Mouse (Mus musculus): ENCODE data around the gene 4930451I11Rik. TPM values are rescaled to one million over a fixed set of nuclear protein-coding genes. Genes with fewer than 3 reads are reported as not detected.

The 4930451I11Rik gene
- total and polyA plus RNA-seq, 3 experiments: not detected

DNA sequence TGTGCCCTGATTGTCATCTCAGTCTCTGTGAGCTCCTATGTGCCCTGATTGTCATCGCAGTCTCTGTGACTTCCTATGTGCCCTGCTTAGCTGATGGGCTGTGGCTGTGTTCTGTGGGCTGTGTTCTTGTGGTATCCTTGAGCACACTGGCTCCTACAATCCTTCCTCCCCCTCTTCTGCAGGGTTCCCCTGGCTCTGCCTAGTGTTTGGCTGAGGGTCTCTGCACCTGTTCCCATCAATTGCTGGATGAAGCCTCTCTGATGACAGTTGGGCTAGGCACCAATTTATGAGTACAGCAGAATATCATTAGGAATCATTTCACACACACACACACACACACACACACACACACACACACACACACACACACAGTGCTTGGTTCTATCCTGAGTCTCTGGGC is 1.9 kb upstream of the 4930451I11Rik start:
- H3K4me2 ChIP-seq (ENCODE audit: insufficient read depth, low read depth, poor library complexity, severe bottlenecking): no peak overlapping the region
- no peak for DNase-seq (ENCODE audit: extremely low read depth)
- H3K36me3 ChIP-seq (replicated peaks in 1 of 2; ENCODE audit: control insufficient read depth in 1 of 2, insufficient read depth in 1 of 2, low read length in 1 of 2): no peaks in the 10 kb centered on the region
- no peaks in the 10 kb centered on the region for H3K79me2 ChIP-seq (replicated peaks; ENCODE audit: control insufficient read depth, extremely low read depth, insufficient read depth, poor library complexity, severe bottlenecking)
- H3K27ac ChIP-seq (ENCODE audit: insufficient read depth, low read depth): no peak overlapping the region
- TF ChIP-seq POLR2AphosphoS2 (IDR thresholded peaks at IDR 0.05; ENCODE audit: low read depth, low read length) (no peak), BHLHE40 (IDR thresholded peaks at IDR 0.05; ENCODE audit: low read depth, low read length) (no peak), MXI1 (IDR thresholded peaks at IDR 0.05; ENCODE audit: low read depth, low read length) (no peak), E2F4 (IDR thresholded peaks at IDR 0.05; ENCODE audit: insufficient replicate concordance, low read depth, low read length) (no peak), ELF1 (IDR thresholded peaks at IDR 0.05; ENCODE audit: low read depth, low read length) (no peak), ETS1 (conservative IDR thresholded peaks at IDR 0.05; ENCODE audit: low read depth, low read length) (no peak), HCFC1 (IDR thresholded peaks at IDR 0.05; ENCODE audit: low read depth, low read length) (no peak), UBTF (IDR thresholded peaks at IDR 0.05; ENCODE audit: low read depth, low read length) (no peak), MAZ (IDR thresholded peaks at IDR 0.05; ENCODE audit: low read depth, low read length) (no peak), SIN3A (IDR thresholded peaks at IDR 0.05; ENCODE audit: low read length) (no peak), RAD21 (IDR thresholded peaks at IDR 0.05; ENCODE audit: low read depth, low read length) (no peak), KAT2A (IDR thresholded peaks at IDR 0.05; ENCODE audit: insufficient replicate concordance, low read length) (no peak), USF2 (conservative IDR thresholded peaks at IDR 0.05; ENCODE audit: low read depth, low read length) (no peak), JUND (conservative IDR thresholded peaks at IDR 0.05; ENCODE audit: low read depth, low read length) (no peak)
- dilution Hi-C loops (cut with MboI; ENCODE audit: extremely low pct_ligation_motif_present, extremely low pct_unique_long_range_greater_than_20kb, low sequenced_read_pairs): no loop called here
- no peak overlapping the region for H3K4me3 ChIP-seq (replicated peaks in 1 of 3; ENCODE audit: low read depth in 2 of 3, low read length in 2 of 3, poor library complexity in 1 of 3)
- H3K27me3 ChIP-seq (replicated peaks): peaks cover 33% of the 10 kb centered on the region
- H3K9ac ChIP-seq (ENCODE audit: insufficient read depth, low read depth): no peak overlapping the region
- peaks cover 8% of the 10 kb centered on the region for H3K9me3 ChIP-seq (replicated peaks; ENCODE audit: low read length)
- in situ Hi-C loops (cut with MboI; ENCODE audit: low pct_ligation_motif_present, low pct_unique_long_range_greater_than_20kb, low sequenced_read_pairs): no loop called here
- peaks cover 6 to 7% of the 10 kb centered on the region in 2 experiments; a peak in 3 of 4 replicates for H3K4me1 ChIP-seq (ENCODE audit: control insufficient read depth in 1 of 2, insufficient read depth in 2 of 2)

DNA sequence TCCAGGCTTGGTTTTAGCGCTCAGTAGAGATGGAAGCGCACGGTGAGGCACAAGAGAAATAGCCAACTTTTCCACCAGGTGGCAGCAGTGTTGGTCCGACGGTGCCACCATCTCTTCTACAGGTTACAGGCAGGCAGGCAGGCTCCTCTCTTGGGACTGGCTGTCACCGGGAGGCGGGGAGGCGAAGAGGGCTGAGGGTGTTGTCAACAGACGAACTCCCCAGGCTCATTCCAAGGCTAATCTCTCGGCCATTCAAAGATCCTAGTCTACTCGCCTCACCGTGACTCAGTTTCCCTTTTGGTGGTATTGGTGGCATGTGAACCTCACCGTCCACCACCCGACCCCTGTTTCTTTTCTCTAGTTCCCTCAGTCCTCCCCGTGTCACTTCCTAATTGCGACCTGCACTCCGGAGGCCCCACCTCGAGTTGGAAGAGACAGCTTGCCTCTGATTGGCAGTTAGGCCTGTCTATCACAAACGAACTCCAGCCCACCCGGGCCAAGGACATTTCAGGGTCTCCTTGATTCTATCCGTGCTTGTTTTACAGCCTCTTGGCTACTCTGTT is 678 bp upstream of the 4930451I11Rik start:
- H3K27ac ChIP-seq (ENCODE audit: insufficient read depth, low read depth): no peak overlapping the region
- peak overlapping the region; percentile 31; the same call in 1 of the 2 replicates for H3K9ac ChIP-seq (ENCODE audit: insufficient read depth, low read depth)
- peak overlapping the region; percentile 47 to 66 (median 57) for H3K4me3 ChIP-seq (replicated peaks in 1 of 3; ENCODE audit: low read depth in 2 of 3, low read length in 2 of 3, poor library complexity in 1 of 3)
- no peaks in the 10 kb centered on the region for H3K36me3 ChIP-seq (replicated peaks in 1 of 2; ENCODE audit: control insufficient read depth in 1 of 2, insufficient read depth in 1 of 2, low read length in 1 of 2)
- DNase-seq (ENCODE audit: extremely low read depth): peak; percentile 92
- peaks cover 40% of the 10 kb centered on the region for H3K27me3 ChIP-seq (replicated peaks)
- peaks cover 6 to 7% of the 10 kb centered on the region in 2 experiments; a peak in 3 of 4 replicates for H3K4me1 ChIP-seq (ENCODE audit: control insufficient read depth in 1 of 2, insufficient read depth in 2 of 2)
- in situ Hi-C loops (cut with MboI; ENCODE audit: low pct_ligation_motif_present, low pct_unique_long_range_greater_than_20kb, low sequenced_read_pairs): no loop called here
- H3K9me3 ChIP-seq (replicated peaks; ENCODE audit: low read length): peaks cover 8% of the 10 kb centered on the region
- dilution Hi-C loops (cut with MboI; ENCODE audit: extremely low pct_ligation_motif_present, extremely low pct_unique_long_range_greater_than_20kb, low sequenced_read_pairs): no loop called here
- H3K4me2 ChIP-seq (ENCODE audit: insufficient read depth, low read depth, poor library complexity, severe bottlenecking): peak overlapping the region; percentile 53
- no peaks in the 10 kb centered on the region for H3K79me2 ChIP-seq (replicated peaks; ENCODE audit: control insufficient read depth, extremely low read depth, insufficient read depth, poor library complexity, severe bottlenecking)
- TF ChIP-seq POLR2AphosphoS2 (IDR thresholded peaks at IDR 0.05; ENCODE audit: low read depth, low read length) (no peak), JUN (IDR thresholded peaks at IDR 0.05; ENCODE audit: insufficient read depth, low read depth, low read length) (no peak), KAT2A (IDR thresholded peaks at IDR 0.05; ENCODE audit: insufficient replicate concordance, low read length) (0 out of 2 replicates have a peak, but pooled peaks have one; percentile 41), MAX (IDR thresholded peaks at IDR 0.05; ENCODE audit: low read length) (peak; percentile 11; the same call in 1 of the 2 replicates), ELF1 (IDR thresholded peaks at IDR 0.05; ENCODE audit: low read depth, low read length) (peak; percentile 74), IRF4 (IDR thresholded peaks at IDR 0.05; ENCODE audit: low read depth, low read length) (peak; percentile 40; the same call in 1 of the 2 replicates), NELFE (IDR thresholded peaks at IDR 0.05; ENCODE audit: low read depth, low read length) (peak; percentile 53; the same call in 1 of the 2 replicates), MEF2A (IDR thresholded peaks at IDR 0.05; ENCODE audit: borderline replicate concordance, low read depth, low read length) (0 out of 2 replicates have a peak, but pooled peaks have one; percentile 31), SIN3A (IDR thresholded peaks at IDR 0.05; ENCODE audit: low read length) (peak; percentile 87), MYC (IDR thresholded peaks at IDR 0.05; ENCODE audit: low read depth, low read length) (peak; percentile 28; the same call in 1 of the 2 replicates), GABPA (IDR thresholded peaks at IDR 0.05; ENCODE audit: insufficient replicate concordance, low read depth, low read length) (no peak), BHLHE40 (IDR thresholded peaks at IDR 0.05; ENCODE audit: low read depth, low read length) (0 out of 2 replicates have a peak, but pooled peaks have one; percentile 28), MXI1 (IDR thresholded peaks at IDR 0.05; ENCODE audit: low read depth, low read length) (peak; percentile 80), CTCF (conservative IDR thresholded peaks at IDR 0.05 in 1 of 2, IDR thresholded peaks at IDR 0.05 in 1 of 2; ENCODE audit: low read depth in 2 of 2, low read length in 2 of 2) (peak; percentile 24 to 92), PAX5 (IDR thresholded peaks at IDR 0.05; ENCODE audit: low read length) (no peak), POLR2A (IDR thresholded peaks at IDR 0.05; ENCODE audit: low read depth, low read length) (peak; percentile 46; the same call in 1 of the 2 replicates), EP300 (IDR thresholded peaks at IDR 0.05; ENCODE audit: low read length) (no peak), MAFK (IDR thresholded peaks at IDR 0.05; ENCODE audit: insufficient replicate concordance, low read length) (no peak), E2F4 (IDR thresholded peaks at IDR 0.05; ENCODE audit: insufficient replicate concordance, low read depth, low read length) (no peak), ZNF384 (IDR thresholded peaks at IDR 0.05; ENCODE audit: low read depth, low read length) (no peak), ZMIZ1 (IDR thresholded peaks at IDR 0.05; ENCODE audit: low read depth, low read length) (no peak), TBP (conservative IDR thresholded peaks at IDR 0.05; ENCODE audit: low read depth, low read length) (0 out of 2 replicates have a peak, but pooled peaks have one; percentile 16), TCF12 (IDR thresholded peaks at IDR 0.05; ENCODE audit: low read depth, low read length) (peak; percentile 39; the same call in 1 of the 2 replicates), HCFC1 (IDR thresholded peaks at IDR 0.05; ENCODE audit: low read depth, low read length) (peak; percentile 45; the same call in 1 of the 2 replicates), ETS1 (conservative IDR thresholded peaks at IDR 0.05; ENCODE audit: low read depth, low read length) (no peak)

Measured in CH12.LX (cell line).